Mouse (Mus musculus) frontal cortex, adult 2 months (tissue): ENCODE data around the gene Sec11a. TPM values are rescaled to one million over a fixed set of nuclear protein-coding genes. Genes with fewer than 3 reads are reported as not detected.

Source experiments
- DNase-seq, 2 experiments: peaks; one replicate each; pipeline ENCODE4 v3.0.0; 2022; ENCODE audit warnings: low spot score in 1 of 2; ENCODE audit errors: extremely low spot score in 1 of 2
- polyA plus RNA-seq: library from polyadenylated mRNA; depleted of rRNA; stranded (reverse); fragments of >200 nt; gene quantifications from 2 replicates; pipeline ENCODE4 v1.2.3, GENCODE M21; 2012

The Sec11a gene
- polyA plus RNA-seq, 1 experiment, result 59.8 TPM

DNA sequence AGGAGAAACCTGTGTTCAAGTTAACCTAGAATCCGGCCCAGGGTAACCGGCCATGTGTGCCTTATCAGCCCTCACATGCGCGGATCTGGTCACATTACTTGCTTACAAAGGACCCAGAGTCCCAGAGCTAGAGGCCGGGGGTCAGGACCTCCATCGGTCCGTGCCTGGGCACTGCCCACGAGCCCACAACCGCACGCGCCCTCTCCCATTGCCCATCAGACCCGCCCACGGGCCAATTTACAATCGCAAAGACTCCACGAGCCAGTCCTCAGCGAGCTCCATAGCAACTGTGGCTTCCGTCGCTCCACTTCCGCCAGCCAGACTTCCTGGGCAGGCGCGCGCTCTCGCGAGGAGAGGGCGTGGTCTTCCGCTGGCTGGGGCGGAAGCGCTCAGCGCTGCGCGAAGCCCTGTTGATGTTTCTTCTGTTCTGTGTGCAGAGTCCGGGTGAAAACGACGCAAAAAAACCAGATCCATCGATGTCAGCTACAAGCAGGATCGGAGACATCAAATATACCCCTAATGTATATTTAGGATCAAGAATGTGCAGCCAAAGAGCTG is 46.6 kb downstream of the Sec11a start, which contains the start of gene Wdr73:
Wdr73 (minus strand) TSS at position 326 of the 558 bp plus-strand sequence.
- DNase-seq, result peak; percentile 83 to 91

DNA sequence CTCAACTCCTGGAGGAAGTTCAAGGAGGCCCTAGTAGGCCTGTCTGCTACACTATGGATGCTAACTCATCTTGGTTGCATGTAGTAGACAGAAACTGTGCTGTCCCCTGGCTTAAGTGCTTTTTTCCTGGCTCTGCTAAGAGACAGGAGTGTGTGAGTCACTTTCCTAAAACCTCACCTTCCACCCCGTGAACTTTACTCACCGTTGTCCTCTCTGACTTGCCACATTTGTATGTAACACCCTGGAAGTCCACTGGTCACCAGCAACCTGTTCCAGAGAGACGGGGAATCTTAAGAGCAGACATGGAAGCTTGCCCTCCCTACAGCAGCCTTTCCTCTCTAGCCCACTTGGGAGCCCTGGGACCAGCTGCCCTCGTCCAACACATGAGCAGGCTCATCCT is 49.9 kb downstream of the Sec11a start:
- no peak for DNase-seq

DNA sequence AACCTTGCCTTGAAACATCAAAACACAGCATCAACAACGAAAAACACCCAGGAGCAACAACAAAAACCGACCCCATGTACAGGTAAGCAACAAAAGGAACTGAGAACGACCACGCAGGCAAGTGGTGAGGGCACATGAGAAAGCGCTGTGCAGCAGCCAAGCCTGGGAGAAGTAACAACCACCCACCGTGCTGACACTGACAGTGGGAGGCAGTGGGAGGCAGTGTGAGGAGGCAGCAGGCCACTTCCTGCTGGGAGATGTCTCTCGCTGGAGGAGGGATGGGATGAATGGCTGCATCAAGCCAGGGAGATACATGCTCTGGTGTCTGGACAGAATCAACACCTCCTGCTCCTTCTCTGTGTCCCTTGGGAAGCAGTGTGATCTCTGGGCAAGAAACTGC is 50.4 kb downstream of the Sec11a start:
- DNase-seq, result peak in 1 of 2 experiments; percentile 53

DNA sequence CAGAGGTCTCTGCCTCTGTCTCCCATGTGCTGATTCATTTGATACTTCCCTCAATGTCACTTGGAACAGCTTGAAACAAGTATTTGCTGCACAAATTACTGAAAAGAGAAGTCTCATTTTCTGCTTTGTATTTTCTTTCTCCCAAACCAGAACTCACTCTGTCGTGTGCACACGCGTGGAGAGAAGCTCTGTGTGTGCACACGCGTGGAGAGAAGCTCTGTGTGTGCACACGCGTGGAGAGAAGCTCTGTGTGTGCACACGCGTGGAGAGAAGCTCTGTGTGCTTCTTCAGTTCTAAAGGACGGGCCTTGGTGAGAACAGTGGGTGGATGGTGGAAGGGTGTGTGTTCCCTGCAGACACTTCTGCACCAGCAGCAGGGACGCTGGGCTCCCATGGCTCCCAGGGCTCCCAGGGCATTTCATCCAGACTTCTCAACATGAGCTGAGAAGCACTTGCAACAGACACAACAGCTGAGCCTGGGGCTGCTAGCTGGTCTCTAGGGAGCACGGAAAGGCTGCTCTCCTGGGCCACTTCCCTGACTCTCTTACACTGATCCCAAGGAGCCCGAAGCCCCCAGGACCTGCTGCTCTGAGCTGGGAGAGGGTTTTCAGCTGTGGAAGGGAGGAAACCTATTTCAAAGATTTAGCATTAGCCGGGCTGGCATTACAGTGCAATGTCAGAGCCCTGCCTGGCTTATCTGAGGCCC is 52.6 kb downstream of the Sec11a start:
- DNase-seq, result no peak

DNA sequence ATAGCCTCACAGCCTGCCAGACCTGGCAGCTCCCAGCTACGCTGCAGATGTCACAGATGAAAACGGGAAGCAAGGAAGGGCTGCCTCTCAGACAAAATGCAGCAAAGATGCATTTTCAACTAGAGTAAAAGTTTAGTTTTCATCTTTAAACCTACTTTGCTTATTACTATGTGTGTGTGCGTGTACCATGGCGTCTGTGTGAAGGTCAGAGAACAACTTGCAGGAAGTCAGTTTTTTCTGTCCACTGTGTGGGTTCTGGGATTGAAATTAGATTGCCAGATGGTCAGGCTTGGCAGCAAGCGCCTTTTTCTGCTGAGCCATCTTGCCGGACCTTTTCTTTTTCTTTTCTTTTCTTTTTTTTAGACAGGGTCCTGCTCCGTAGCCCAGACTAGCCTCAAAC is 53.4 kb downstream of the Sec11a start:
- no peak for DNase-seq

DNA sequence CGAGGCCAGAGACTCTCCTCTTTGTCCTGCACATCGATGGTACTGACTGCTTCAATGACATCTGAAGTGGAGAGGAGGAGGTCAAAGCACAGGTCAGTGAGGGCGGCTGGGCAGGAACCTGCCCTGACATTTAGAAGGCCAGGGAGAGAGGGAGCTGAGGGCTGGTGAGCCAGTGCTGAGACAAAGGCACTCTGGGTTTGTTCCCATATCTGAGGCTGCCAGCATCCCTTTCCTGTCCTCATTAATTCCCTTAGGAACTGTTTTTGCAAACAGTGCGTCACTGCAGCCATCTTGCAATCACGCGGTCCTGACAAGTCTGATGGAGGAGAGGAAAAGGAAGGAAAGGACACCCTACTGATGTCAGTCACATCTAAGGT is 53.8 kb downstream of the Sec11a start:
- no peak for DNase-seq

DNA sequence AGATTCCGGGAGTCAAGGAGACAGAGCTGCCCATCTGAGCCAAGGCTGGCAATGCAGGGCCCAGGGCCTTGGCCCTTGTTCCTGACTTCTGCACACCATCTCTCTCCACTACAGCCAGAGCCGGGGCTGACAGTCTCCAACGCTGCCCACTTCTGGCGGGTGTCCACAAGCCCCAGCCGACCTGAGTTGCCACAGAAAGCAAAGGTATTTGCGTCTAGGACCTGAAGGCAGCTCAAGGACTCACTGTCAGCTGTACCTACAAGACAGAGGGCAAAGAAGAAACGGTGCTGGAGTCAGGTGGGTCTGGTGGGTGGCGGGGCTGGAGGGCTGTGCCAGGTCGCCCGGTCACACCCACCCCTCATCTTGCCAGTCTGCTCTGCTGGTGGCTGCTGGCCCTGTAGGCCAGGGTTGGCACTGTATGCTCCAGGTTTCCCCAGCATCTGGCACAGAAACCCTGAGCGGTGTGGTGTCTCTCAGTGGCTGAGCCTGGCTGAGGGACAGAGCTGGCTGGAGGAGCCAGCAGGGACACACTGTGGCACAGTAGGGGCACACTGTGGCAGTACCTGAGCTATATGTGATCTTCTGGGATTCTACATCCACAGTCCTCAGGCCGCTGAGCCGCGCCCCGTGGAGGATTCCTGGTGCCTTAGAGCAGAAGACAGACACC is 54.4 kb downstream of the Sec11a start:
- DNase-seq, result no peak

DNA sequence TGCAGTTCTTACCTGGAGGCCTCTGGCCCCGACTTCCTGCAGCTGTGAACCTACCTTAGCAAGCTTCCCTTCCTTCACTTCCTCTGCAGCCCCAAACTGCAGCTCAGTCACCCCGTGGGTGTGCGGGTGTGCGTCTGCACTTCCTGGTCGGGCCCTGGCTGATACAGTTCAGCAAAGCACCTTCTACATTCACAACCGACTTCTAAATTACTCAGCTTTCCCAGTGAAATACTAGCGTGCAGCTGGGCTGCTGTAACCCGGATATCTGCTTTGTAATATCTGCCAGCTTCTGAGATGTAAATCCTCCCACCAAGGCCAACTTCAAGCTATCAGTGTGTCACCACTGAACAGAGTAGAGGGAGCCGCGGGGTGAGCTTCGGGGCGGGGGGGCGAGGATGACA is 57.7 kb downstream of the Sec11a start:
- peak in 1 of 2 experiments; percentile 23 for DNase-seq

DNA sequence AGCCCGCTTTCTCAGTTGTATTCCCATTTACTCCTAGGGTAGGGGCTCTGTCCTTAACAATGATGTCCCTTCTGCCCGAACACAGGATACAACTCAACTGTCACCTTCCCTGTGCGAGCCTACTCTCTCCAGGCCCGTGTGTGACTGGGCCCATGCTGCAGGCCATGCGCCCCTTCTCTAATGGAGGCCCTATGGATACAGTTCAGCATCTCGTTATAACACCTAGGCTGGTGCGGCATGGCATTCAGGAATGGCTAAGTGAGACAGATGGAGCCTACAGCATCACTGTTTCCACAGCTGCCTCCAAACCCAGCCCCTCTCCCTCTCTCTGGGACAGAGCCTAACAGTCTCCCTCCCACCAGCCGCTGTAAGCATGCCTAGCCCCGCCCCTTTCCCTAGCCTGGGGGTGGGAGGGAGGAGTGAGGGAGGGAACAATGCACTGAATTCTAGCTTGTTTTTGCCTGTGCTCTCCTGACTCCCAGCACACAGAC is 58.5 kb downstream of the Sec11a start:
- peak in 1 of 2 experiments; percentile 62 for DNase-seq

DNA sequence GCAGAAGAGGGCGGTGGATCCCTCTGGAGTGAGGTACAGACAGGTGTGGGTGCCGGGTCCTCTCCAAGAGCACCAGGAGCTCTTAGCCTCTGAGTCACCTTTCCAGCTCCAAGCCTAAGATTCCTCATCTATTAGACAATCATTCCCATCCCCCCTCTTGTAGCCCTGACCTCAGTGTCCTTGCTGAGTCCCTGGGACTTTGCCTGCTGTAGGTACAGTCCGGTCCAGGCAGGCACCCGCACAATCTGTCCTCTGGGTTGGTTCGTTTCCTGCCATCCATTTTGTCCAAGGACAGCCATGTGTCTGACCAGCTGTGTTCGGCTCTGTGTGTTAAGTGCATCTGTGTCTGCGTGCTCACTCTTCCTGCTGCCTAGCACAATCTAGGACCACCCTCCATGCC is 59.0 kb downstream of the Sec11a start:
- no peak for DNase-seq

DNA sequence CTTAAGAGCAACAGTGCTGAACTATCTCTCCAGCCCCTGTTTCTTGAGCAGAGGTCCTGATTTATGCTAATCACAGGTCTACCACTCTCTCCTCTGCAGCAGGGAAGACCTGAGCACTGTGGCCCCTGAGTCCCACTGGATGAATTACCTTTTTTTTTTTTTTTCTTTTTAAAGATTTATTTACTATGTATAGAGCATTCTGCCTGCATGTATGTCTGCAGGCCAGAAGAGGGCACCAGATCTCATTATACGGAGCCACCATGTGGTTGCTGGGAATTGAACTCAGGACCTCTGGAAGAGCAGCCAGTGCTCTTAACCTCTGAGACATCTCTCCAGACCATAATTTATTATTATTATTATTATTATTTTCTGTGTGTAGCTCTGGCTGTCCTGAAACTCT is 61.9 kb downstream of the Sec11a start:
- DNase-seq, result no peak

DNA sequence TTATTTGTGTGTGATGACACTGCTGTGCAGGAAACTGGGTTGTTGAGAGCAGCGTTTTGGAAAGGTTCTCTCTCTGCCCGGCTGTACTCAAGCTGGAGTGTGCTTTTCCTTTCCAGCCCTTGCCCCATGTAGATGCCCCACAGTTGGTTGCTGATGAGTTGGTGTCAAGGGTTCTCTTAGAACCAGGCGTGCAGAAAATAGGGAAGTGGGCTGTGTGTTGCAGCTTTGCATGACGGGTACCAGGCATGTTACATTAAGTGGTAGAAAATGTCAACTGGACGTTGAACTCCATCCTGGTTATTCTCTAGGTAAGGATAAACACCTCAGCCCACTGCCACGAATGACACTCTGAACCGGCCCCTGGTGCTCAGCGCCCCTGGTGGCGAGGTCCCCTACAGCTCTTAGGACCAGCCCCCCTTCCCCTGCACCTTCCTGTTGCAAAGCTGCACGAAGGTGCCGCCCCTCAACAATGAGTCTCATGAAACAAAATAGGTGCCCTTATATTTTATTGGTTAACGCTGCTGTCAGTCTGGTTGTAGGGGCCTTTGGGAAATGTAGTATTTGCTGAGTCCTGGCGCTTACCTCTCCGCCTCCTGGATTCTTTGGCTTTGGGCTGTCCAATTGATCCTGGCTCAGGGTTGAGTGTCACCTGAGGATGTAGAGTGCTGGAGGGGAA is 64.6 kb downstream of the Sec11a start:
- peak; percentile 75 to 83 for DNase-seq

DNA sequence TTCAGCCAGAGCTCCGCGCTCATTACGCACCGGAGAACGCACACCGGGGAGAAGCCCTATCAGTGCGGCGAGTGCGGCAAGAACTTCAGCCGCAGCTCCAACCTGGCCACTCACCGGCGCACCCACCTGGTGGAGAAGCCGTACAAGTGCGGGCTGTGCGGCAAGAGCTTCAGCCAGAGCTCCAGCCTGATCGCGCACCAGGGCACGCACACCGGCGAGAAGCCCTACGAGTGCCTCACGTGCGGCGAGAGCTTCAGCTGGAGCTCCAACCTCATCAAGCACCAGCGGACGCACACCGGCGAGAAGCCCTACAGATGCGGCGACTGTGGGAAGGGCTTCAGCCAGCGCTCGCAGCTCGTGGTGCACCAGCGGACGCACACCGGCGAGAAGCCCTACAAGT is 71.9 kb downstream of the Sec11a start:
- DNase-seq, result no peak

DNA sequence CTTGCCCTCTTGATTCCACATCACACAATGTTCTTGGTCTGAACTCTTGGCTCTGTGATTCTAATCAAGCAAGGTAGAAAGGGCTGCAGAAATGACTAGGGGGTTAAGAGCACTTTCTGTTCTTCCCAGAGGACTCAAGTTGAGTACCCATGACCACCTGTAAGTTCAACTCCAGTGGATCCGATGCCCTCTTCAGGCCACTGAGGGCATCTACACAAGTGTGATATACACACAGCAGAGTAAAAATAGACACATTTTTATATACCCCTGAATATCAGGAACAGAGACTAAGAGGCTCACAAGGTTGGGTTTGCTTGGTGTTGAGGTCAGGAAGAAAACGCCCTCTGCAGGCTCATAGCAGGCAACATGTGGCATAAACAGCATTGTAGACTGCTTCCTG is 73.9 kb downstream of the Sec11a start:
- no peak for DNase-seq

DNA sequence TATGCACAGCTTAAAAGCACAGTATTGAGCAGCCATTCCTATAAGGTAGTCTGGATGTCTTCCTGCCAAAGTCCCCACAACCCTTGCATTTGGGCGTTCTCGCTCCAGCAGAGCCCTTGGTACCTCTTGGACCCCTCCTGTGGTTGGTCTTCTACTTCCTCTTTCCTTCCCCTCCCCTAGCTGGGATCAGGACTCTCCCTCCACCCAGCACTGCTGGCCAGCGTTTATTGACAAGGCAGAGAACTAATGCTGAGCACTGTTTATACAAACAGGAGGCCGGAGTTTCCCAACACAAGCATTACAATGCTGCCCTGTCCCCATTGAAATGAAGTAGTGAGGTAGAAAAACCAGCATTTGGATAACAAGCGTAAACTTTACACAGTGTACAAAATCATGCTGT is 74.5 kb downstream of the Sec11a start:
- no peak for DNase-seq

DNA sequence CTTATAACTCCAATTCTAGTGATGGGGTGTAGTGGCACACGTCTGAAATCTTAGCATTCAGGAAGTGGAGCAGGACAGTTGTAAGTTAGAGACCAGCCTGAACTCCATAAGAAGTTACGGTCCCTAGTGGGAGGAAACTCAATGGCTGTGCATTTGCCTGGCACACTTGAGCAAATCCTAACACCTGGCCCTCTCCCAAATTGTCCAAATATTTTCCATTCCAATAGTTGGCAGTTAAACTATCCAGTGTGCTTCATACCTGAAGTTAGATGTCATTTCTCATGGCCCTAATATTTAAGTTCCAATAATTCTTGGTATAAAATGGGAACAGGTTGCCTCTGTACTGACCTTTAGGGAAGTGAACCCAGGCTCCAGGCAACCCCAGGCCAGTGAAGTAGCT is 78.9 kb downstream of the Sec11a start:
- no peak for DNase-seq

DNA sequence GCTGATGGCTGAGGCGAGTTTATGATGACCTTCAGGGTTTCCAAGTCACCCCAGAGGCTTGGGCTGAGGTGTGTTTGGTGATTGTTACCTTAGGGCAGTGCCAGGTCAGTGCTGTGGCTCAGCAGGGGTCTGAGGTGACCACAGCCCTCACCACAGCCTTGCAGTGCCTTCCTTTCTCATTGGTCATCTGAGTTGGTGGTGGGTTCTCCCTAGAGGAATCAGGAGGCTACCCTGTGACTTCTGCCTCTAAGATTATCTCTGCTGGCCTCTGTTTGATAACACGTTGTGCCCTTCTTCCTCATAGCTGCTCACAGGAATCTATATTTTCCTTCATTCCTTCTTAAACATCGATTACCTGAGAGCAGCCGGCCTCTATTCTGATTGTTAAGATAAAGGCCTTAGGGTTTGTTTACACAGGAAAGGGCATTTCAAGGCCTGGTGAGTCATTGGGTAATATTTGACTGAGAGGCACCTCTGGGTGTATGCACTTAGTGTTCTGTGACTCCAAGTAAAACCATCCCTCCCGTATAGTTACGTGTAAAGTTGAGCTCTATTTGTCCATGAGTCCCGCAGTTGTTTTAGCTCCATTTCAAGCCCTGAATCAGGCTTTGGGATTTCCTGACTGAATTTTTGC is 80.9 kb downstream of the Sec11a start:
- no peak for DNase-seq

DNA sequence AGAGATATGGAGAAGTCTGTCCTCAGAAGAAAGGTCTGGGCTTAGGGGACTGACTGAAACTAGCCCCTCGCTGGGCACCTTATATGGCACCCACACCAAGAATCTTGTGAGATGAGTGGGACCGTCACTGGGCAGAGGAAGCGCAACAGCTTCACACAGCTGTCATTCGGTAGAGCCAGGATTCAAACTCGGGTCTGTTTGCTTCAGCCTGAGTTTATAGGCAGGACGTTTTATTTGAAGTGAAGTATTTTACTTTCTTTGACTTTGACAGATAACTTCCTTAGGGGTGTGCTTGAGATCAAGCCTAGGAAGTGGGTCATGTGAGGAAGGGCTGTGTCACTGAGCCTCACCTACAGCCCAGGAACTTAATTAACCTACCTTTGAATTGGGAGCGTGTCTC is 82.1 kb downstream of the Sec11a start:
- no peak for DNase-seq

DNA sequence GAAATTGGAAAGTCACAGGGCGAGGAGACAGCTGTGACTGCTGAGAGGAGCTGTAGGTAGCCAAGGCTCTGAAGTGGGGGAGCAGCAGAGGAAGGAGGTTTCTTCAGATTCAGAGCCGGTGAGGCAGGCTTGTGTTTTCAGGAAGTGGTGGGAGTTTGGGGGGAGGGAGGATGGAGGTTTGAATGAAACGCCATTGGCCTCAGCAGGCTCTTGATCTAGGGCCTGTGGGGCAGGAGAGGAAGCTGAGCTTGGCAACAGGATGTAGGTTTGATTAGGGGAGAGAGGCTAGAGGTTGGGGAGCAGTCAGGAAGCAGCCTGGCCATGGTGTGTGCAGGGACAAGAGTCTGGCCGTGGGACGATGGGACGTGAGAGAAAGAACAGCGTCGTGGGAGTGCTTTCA is 82.7 kb downstream of the Sec11a start:
- DNase-seq, result peak in 1 of 2 experiments; percentile 57

DNA sequence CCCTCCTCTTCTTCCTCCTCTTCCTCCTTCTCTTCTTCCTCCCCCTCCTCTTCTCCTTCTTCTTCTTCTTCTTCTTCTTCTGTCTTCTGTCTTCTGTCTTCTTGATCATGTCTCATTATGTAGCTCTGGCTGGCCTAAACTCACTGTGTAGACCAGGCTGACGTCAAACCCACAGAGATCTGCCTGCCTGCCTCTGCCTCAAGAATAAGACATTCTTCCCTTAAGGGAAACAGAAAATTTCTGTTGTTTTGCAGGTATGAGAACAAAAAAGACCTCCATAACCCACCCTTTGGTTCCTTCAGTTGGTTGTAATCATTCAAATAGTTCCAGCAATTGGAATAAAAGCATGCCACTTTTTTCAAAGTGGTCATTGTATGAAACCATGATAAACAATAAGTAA is 83.4 kb downstream of the Sec11a start:
- DNase-seq, result peak in 1 of 2 experiments; percentile 20

DNA sequence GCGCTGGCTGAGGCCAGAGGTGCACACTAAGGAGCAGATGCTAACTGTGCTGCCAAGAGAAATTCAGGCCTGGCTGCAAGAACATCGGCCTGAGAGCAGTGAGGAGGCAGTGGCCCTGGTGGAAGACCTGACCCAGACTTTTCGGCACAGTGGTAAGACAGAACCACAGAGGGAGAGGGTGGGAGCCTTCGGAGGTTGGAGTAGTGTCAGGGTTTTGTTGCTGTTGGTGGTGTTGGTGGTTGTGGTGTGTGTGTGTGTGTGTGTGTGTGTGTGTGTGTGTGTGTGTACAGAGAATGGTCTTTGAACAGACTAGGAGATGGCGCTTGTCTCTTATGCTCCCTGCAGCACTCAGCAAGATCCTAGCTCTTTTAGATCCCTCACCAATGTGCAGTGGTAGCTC is 84.1 kb downstream of the Sec11a start:
- DNase-seq, result peak in 1 of 2 experiments; percentile 32
